Mouse (Mus musculus) stomach, embryonic 16.5 days (tissue): ENCODE data around the gene Serpinb9c. TPM values are rescaled to one million over a fixed set of nuclear protein-coding genes. Genes with fewer than 3 reads are reported as not detected.

ENCODE experiments used
- polyA plus RNA-seq: library from polyadenylated mRNA; unstranded; fragments of >200 nt; fragmentation: Nextera tagmentation; extraction: Ambion mirVana; gene quantifications from 2 replicates; pipeline ENCODE4 v1.2.1, GENCODE M21; 2015

The Serpinb9c gene
- polyA plus RNA-seq, 1 experiment from 2014 or later: not detected

Other genes with a start within 250 kb of the Serpinb9c start
- gene Serpinb6b, start 194.5 kb downstream of the Serpinb9c start, polyA plus RNA-seq: 4.5 and 4.8 TPM in 2 replicates
- 9.3 and 10.3 TPM in 2 replicates for gene Serpinb9, start 156.5 kb downstream of the Serpinb9c start, polyA plus RNA-seq
- not detected in 2 replicates for gene Serpinb9b, start 132.3 kb downstream of the Serpinb9c start, polyA plus RNA-seq
- 0.96 and 2.2 TPM in 2 replicates for gene Serpinb1b, start 81.2 kb downstream of the Serpinb9c start, polyA plus RNA-seq
- not detected in 2 replicates for gene Serpinb9d, start 33.2 kb upstream of the Serpinb9c start, polyA plus RNA-seq
- gene Serpinb9e, start 89.9 kb upstream of the Serpinb9c start, polyA plus RNA-seq: not detected in 2 replicates
- gene Serpinb9f, start 164.3 kb upstream of the Serpinb9c start, polyA plus RNA-seq: not detected in 2 replicates
- not detected in 2 replicates for gene Gm11397, start 236.0 kb upstream of the Serpinb9c start, polyA plus RNA-seq